Mouse (Mus musculus): ENCODE measurements at regions not wholly inside any gene's neighbourhood (a gene's known extent, or its start where the extent isn't known, plus 50 kb on each side); places are given as distances from the start of the nearest gene placed in this dataset.

DNA sequence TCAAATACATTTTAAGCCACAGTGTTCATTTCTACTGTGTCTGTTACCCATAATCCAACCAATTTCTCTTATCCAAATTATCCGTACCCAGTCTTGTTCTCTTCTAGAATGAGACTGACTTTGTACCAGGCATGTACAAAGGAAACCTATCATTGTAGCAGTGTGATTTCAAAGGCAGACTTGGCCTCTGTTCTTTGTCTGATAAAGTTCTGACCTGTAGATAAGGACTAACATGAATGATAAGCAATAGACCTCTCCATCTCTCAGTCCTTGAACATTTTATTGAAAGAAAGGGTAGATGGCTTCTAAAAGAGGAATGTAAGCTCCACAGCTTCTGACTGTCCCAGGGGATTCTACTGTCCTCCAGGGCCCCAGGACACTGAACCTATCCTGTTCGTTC, 152.2 kb upstream of the Meis1 start:
- TF ChIP-seq POLR2A (IDR thresholded peaks at IDR 0.05; ENCODE audit: control insufficient read depth, low read depth, low read length) = no peak
- TF ChIP-seq CTCF (IDR thresholded peaks at IDR 0.05; ENCODE audit: control insufficient read depth, insufficient read depth, insufficient replicate concordance, low read depth, low read length) = no peak
- H3K27me3 ChIP-seq (ENCODE audit: control insufficient read depth, insufficient read depth, low read length) = no peaks in the 10 kb centered on the region
- no peaks in the 10 kb centered on the region for H3K36me3 ChIP-seq (ENCODE audit: control insufficient read depth, insufficient read depth, low read length)
- no peak overlapping the region for H3K27ac ChIP-seq (ENCODE audit: control insufficient read depth, insufficient read depth, low read depth, low read length)
- H3K4me3 ChIP-seq (ENCODE audit: control insufficient read depth, low read depth, low read length) = no peak overlapping the region
- H3K4me1 ChIP-seq (ENCODE audit: control insufficient read depth, insufficient read depth, low read length) = no peaks in the 10 kb centered on the region

DNA sequence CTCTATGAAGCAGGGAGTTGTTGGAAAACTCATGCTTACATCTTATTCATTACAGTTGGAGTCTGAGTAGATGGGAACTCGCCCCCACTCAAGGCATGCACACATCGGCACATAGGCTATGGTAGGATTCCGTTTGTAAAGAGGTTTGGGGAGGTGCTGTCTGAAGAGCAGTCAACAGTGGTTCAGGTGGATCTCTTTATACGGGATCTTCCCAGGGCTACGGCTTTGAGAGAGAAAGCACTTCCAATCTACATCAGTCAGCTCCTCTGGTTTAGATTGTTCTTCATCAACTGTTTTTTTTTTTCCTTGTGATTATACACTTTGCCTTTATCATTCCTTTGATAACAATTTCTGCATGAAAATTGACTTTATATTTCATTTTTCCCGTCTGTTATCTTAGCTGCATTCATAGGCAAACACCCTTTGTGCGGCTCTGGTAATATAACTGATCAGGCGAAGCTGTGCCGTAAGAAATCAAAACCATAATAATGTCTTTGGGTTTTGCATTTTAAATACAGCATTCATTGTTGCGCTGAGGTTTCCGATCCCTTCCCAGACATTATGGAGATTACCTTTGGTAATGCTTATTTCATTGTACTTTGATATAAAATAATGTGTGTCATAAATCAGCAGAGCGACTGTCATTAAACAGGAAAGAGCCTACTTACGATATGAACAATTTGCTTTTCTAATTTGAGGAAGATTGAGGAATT, 155.7 kb upstream of the Meis1 start:
- no peaks in the 10 kb centered on the region for H3K36me3 ChIP-seq (ENCODE audit: control insufficient read depth, insufficient read depth, low read length)
- no peak overlapping the region for H3K27ac ChIP-seq (ENCODE audit: control insufficient read depth, insufficient read depth, low read depth, low read length)
- no peak overlapping the region for H3K4me3 ChIP-seq (ENCODE audit: control insufficient read depth, low read depth, low read length)
- TF ChIP-seq CTCF (IDR thresholded peaks at IDR 0.05; ENCODE audit: control insufficient read depth, insufficient read depth, insufficient replicate concordance, low read depth, low read length) (no peak), POLR2A (IDR thresholded peaks at IDR 0.05; ENCODE audit: control insufficient read depth, low read depth, low read length) (no peak)
- H3K27me3 ChIP-seq (ENCODE audit: control insufficient read depth, insufficient read depth, low read length) = no peaks in the 10 kb centered on the region
- no peaks in the 10 kb centered on the region for H3K4me1 ChIP-seq (ENCODE audit: control insufficient read depth, insufficient read depth, low read length)

DNA sequence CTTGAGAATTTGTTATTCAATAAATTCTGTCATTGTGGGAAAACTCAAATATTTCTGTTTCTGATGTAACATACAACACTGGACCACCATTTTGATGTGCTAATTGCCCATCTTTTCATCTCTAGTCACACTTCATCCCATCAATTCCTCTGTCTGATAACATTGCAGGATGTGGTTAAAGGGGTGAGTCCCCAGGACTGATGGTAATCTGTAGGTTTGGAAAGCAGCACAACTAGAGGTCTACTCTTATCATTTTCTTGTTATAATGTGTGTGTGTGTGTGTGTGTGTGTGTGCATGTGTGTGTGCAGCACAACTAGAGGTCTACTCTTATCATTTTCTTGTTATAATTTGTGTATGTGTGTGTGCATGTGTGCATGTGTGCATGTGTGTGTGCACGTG, 160.5 kb upstream of the Meis1 start:
- TF ChIP-seq POLR2A (IDR thresholded peaks at IDR 0.05; ENCODE audit: control insufficient read depth, low read depth, low read length) = no peak
- TF ChIP-seq CTCF (IDR thresholded peaks at IDR 0.05; ENCODE audit: control insufficient read depth, insufficient read depth, insufficient replicate concordance, low read depth, low read length) = no peak
- no peak overlapping the region for H3K27ac ChIP-seq (ENCODE audit: control insufficient read depth, insufficient read depth, low read depth, low read length)
- no peaks in the 10 kb centered on the region for H3K4me1 ChIP-seq (ENCODE audit: control insufficient read depth, insufficient read depth, low read length)
- no peak overlapping the region for H3K4me3 ChIP-seq (ENCODE audit: control insufficient read depth, low read depth, low read length)
- H3K27me3 ChIP-seq (ENCODE audit: control insufficient read depth, insufficient read depth, low read length) = no peaks in the 10 kb centered on the region
- no peaks in the 10 kb centered on the region for H3K36me3 ChIP-seq (ENCODE audit: control insufficient read depth, insufficient read depth, low read length)

DNA sequence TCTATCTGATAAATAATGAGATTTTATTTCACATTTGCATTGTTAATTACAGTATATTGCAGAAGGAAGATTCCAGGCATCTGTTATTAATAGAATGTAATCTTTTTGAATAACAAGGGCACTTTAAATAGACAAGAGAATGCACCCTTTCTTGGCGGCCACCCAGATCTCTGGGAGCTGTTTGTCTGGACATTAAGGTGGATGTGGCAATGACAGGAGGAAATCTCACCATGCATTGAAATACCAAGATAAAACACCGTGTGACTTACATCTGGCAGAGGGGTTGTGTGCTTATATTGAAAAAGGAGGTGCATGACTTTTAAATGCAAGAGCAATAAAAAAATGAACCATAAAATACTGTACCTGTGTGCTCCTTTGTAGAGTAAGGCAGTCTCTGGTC, 171.0 kb upstream of the Meis1 start:
- TF ChIP-seq CTCF (IDR thresholded peaks at IDR 0.05; ENCODE audit: control insufficient read depth, insufficient read depth, insufficient replicate concordance, low read depth, low read length) (no peak), POLR2A (IDR thresholded peaks at IDR 0.05; ENCODE audit: control insufficient read depth, low read depth, low read length) (no peak)
- Histone ChIP-seq H3K27ac (ENCODE audit: control insufficient read depth, insufficient read depth, low read depth, low read length) (no peak overlapping the region), H3K4me1 (ENCODE audit: control insufficient read depth, insufficient read depth, low read length) (no peaks in the 10 kb centered on the region), H3K4me3 (ENCODE audit: control insufficient read depth, low read depth, low read length) (no peak overlapping the region), H3K27me3 (ENCODE audit: control insufficient read depth, insufficient read depth, low read length) (no peaks in the 10 kb centered on the region), H3K36me3 (ENCODE audit: control insufficient read depth, insufficient read depth, low read length) (no peaks in the 10 kb centered on the region)

DNA sequence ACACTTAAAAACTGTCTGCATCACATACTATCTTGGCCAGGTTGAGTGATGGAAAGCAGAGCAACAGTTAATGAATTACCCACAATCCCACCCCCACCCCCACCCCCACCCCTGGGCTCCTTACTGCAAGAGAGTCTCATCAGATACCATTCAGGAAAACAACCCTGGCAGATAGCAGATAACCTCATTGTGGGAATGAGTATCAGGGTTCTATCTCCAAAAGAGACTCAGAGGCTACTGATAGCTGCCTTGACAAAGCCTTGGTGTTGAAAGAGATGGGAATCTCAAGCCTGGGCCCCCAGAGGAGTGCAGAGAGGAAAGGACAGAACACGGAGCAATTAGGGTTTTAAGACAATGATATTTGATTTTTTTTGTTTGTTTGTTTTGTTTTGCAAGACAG, 175.7 kb upstream of the Meis1 start:
- no peak overlapping the region for H3K4me3 ChIP-seq (ENCODE audit: control insufficient read depth, low read depth, low read length)
- TF ChIP-seq CTCF (IDR thresholded peaks at IDR 0.05; ENCODE audit: control insufficient read depth, insufficient read depth, insufficient replicate concordance, low read depth, low read length) = no peak
- TF ChIP-seq POLR2A (IDR thresholded peaks at IDR 0.05; ENCODE audit: control insufficient read depth, low read depth, low read length) = no peak
- H3K36me3 ChIP-seq (ENCODE audit: control insufficient read depth, insufficient read depth, low read length) = no peaks in the 10 kb centered on the region
- no peak overlapping the region for H3K27ac ChIP-seq (ENCODE audit: control insufficient read depth, insufficient read depth, low read depth, low read length)
- no peaks in the 10 kb centered on the region for H3K4me1 ChIP-seq (ENCODE audit: control insufficient read depth, insufficient read depth, low read length)
- H3K27me3 ChIP-seq (ENCODE audit: control insufficient read depth, insufficient read depth, low read length) = no peaks in the 10 kb centered on the region

DNA sequence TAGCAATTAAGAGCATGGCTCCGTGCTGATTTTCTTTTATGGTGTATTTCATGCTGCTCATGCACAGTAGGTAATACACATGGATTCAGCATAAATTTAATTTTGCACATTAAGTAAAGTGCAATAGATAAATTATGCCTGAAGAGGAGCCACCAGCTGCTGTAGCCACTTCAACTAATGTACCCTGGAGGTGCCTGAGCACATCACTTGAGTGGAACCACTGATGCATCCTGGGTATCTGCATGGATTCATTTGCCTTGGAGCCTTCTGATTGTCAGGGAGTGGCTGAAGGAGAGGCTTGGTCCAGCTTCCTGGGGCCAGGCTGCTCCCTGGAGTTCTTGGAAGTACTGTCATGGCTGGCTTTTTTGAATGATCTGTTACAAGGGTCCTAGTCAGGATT, 179.0 kb upstream of the Meis1 start:
- Histone ChIP-seq H3K27ac (ENCODE audit: control insufficient read depth, insufficient read depth, low read depth, low read length) (no peak overlapping the region), H3K36me3 (ENCODE audit: control insufficient read depth, insufficient read depth, low read length) (no peaks in the 10 kb centered on the region), H3K4me1 (ENCODE audit: control insufficient read depth, insufficient read depth, low read length) (no peaks in the 10 kb centered on the region), H3K27me3 (ENCODE audit: control insufficient read depth, insufficient read depth, low read length) (no peaks in the 10 kb centered on the region), H3K4me3 (ENCODE audit: control insufficient read depth, low read depth, low read length) (no peak overlapping the region)
- TF ChIP-seq POLR2A (IDR thresholded peaks at IDR 0.05; ENCODE audit: control insufficient read depth, low read depth, low read length) (no peak), CTCF (IDR thresholded peaks at IDR 0.05; ENCODE audit: control insufficient read depth, insufficient read depth, insufficient replicate concordance, low read depth, low read length) (no peak)

DNA sequence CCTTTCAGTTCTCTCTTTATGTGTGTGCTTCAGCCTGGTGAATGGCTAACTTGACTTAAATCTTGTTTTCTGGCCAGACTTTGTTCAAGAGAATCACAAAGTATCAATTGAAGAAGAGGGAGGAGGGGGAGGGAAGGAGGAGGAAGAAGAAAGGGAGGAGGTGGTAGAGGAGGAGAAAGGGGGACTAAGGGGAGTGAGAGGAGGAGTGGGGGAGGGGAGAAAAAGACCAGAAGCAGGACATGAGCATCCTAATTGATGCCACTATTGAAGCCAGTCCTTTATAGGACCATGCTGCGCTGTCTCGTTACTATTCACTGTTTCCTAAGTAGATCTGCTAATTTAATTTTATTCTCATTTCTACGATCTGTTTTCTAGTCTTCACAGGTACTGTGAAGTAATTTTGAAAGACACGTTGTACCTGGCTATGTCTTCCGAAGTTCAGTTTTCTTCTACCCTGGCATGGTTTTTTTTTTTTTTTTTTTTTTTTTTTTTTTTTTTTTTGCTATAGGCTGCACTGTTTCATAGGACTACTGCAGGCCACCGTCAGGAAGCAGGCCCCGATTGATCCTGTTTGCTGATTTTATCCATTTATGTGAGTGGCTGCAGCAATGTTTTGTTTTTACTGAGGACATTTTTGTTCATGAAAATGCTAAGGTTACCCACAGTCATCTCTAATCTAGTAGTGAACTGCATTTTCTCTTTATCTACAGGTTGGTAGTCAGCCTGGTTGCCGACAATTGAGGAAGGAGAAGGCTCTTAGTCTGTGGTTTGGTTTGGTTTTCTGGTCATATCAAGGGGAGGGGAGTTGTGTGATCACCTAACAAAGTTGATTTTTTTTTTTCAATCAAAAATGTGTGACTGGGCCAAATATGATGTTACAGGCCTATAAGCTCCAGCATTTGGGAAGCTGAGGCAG, 184.1 kb upstream of the Meis1 start:
- Histone ChIP-seq H3K27ac (ENCODE audit: control insufficient read depth, insufficient read depth, low read depth, low read length) (no peak overlapping the region), H3K4me3 (ENCODE audit: control insufficient read depth, low read depth, low read length) (no peak overlapping the region), H3K4me1 (ENCODE audit: control insufficient read depth, insufficient read depth, low read length) (no peaks in the 10 kb centered on the region), H3K27me3 (ENCODE audit: control insufficient read depth, insufficient read depth, low read length) (no peaks in the 10 kb centered on the region), H3K36me3 (ENCODE audit: control insufficient read depth, insufficient read depth, low read length) (no peaks in the 10 kb centered on the region)
- no peak for TF ChIP-seq CTCF (IDR thresholded peaks at IDR 0.05; ENCODE audit: control insufficient read depth, insufficient read depth, insufficient replicate concordance, low read depth, low read length)
- TF ChIP-seq POLR2A (IDR thresholded peaks at IDR 0.05; ENCODE audit: control insufficient read depth, low read depth, low read length) = no peak

Data from testis, adult 2 months (tissue).